Mouse (Mus musculus): ENCODE measurements around the gene Adgrg3. TPM values are rescaled to one million over a fixed set of nuclear protein-coding genes. Genes with fewer than 3 reads are reported as not detected.

Adgrg3 gene
- total RNA-seq, 2 experiments from 2014 or later = 0.23 to 0.32 TPM

DNA sequence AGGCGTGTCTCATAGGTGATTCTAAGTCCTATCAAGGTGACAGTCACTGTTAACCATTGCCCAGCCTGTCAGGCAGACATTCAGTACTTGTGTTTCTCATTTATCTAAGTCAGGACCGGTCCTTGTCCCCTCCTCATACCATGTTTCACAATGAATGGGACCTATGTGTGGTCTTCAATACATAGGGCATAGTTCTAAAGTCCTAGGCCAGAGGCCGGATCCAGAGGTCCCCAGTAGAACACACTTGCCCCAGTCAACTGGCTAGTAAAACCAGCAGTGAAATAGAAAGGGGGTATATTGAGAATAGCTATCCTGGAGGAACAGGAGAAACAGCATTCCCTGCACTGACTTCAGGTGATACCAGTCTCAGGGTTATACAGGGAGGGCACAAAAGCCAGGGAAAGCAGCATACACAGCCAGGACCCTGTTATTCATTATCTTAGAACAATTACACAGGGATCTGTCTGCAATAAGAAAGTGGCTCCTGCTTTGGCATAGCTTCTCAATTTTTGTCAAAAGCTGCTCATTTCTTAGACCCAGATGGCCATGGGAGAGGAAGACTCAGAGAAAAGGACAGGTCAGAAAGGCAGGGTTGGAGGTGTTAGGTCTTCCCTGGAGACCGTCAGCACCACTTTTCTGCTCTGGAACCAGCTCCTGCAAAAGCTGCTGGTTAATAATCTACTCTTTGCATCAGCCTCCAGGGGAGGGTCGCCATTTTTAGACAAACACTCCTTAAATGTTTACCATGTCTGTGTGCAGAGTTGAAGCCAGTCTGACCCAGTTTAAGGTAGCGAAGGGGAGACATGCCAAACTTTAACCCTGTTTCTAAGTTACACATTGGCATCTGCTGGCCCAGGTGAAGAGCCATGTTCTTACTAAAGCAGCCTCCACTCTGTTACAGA lies 24.6 kb downstream of the Adgrg3 start:
- Histone ChIP-seq H3K27ac (no peak overlapping the region), H3K4me3 (no peak overlapping the region)
- intact Hi-C loops (cut with DNase I) = no loop called here
- TF ChIP-seq CTCF (IDR thresholded peaks at IDR 0.05) = no peak
- DNase-seq (ENCODE audit: extremely low spot score in 1 of 2, low spot score in 2 of 2) = no peak

- no peak for DNase-seq (ENCODE audit: extremely low spot score in 1 of 2, low spot score in 2 of 2)
- TF ChIP-seq CTCF (IDR thresholded peaks at IDR 0.05) = no peak
- Histone ChIP-seq H3K4me3 (no peak overlapping the region), H3K27ac (no peak overlapping the region)
- intact Hi-C loops (cut with DNase I) = no loop called here
Observed at GRCm38 (mm10) chr8:95044811-95045210, 27.3 kb downstream of the Adgrg3 start.

DNA sequence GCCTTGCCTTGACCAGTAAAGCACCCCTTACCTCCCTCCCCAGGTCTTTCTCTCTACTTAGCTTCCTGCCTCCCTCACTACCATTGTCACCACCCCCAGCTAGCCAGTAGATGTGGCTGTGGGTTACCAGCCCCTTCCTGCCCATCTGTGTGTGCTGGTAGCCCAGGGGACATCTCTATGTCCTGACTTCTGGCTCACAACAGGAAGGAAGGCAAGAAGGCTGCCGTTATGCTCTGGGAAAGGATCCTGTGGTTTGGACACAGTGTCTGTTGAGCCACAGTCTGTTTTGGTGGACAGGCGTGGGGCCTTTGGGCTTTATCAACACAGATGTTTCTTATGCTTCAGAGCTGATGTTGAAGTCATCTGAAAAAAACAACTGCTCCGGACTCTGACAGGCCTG lies 29.5 kb downstream of the Adgrg3 start:
- no peak for TF ChIP-seq CTCF (IDR thresholded peaks at IDR 0.05)
- Histone ChIP-seq H3K27ac (no peak overlapping the region), H3K4me3 (no peak overlapping the region)
- intact Hi-C loops (cut with DNase I) = no loop called here
- DNase-seq (ENCODE audit: extremely low spot score in 1 of 2, low spot score in 2 of 2) = no peak

DNA sequence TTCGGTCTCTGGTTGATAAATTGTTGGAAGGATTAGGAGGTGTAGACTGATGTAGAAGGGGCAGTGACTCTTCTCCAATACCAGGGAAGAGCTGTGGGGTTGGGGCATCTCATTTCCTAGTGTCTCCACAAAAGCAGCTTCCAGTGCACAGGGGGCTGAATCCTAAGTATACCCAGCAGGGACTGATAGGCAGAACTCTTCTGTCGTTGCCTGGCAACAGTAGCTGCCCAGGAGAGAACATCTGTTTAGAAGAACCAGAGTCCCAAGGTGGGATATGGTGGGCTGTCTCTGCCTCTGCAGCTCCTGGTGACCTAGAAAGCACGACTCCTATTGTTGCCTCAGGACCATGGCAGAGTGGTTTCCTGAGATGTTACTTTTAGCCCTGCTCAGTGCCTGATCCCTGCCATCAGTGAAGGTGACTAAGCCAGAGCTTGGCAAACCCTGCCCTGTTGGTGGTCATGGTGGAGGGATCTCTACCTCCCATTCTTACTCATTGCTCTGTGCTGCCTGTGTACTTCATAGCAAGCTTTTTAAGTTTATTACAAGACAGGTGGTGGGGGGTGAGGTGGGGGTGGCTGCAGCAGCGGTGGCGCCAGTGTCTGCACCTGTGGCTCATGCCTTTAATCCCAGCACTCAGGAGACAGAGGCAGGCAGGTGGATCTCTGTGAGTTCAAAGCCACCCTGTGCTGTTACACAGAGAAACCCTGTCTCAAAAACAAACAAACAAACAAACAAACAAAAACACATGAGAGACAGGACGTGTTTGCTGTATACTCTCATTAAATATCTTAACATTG lies 30.6 kb downstream of the Adgrg3 start:
- H3K27ac ChIP-seq = no peak overlapping the region
- no peak for TF ChIP-seq CTCF (IDR thresholded peaks at IDR 0.05)
- DNase-seq (ENCODE audit: extremely low spot score in 1 of 2, low spot score in 2 of 2) = no peak

DNA sequence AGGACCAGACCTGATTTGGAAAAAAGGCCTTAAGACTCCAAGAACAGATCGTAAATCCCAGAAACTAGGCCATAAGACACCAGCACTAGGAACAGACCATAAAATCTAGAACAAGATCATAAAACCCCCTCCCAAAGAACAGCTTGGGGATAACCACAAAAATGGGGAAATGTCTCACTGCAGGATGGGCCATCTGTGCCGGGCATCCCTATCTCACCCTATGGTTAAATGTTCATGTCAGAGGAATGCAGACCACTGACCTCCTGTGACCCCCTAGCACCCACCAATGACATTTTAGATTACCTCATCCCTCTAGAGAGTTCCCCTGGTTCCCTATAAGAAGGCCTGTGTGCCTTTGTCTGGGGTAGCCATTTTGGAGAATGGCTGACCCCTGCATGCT lies 32.1 kb downstream of the Adgrg3 start:
- Histone ChIP-seq H3K27ac (no peak overlapping the region), H3K4me3 (no peak overlapping the region)
- DNase-seq (ENCODE audit: extremely low spot score in 1 of 2, low spot score in 2 of 2) = no peak
- intact Hi-C loops (cut with DNase I) = no loop called here
- TF ChIP-seq CTCF (IDR thresholded peaks at IDR 0.05) = no peak

More for the DNA sequence above, 30.6 kb downstream of the Adgrg3 start:
- no peak overlapping the region for H3K4me3 ChIP-seq
- intact Hi-C loops (cut with DNase I) = no loop called here

DNA sequence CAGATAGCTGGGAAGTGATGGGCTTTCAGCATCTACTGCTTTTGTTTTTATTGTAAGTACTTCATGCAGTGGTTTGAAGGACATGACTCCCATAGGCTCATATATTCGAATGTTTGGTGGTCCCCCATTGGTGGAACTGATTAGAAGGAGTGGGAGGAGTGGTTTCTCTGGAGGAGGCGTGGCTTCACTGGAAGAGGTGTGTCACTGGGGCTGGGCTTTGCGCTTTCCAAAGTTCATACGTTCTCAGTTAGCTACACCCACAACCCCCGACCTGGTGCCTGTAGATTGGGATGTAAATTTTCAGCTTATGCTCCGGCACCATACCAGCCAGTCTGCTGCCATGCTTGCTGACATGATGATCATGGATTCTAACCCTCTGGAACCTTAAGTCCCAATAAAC lies 36.9 kb downstream of the Adgrg3 start:
- H3K4me3 ChIP-seq = no peak overlapping the region
- TF ChIP-seq CTCF (IDR thresholded peaks at IDR 0.05) = no peak
- no peak for DNase-seq (ENCODE audit: extremely low spot score in 1 of 2, low spot score in 2 of 2)
- intact Hi-C loops (cut with DNase I) = no loop called here
- H3K27ac ChIP-seq = no peak overlapping the region

GRCm38 (mm10) chr8:95054927-95055510 lies 37.5 kb downstream of the Adgrg3 start, which contains the start of gene Drc7:
Drc7 (plus strand) TSS chr8:95055103.
- intact Hi-C loops (cut with DNase I) = no loop called here
- no peak within 1 kb of the TSS for H3K27ac ChIP-seq
- no peak for TF ChIP-seq CTCF (IDR thresholded peaks at IDR 0.05)
- no peak within 1 kb of the TSS for H3K4me3 ChIP-seq
- peak; percentile 14 to 22 for DNase-seq (ENCODE audit: extremely low spot score in 1 of 2, low spot score in 2 of 2)

DNA sequence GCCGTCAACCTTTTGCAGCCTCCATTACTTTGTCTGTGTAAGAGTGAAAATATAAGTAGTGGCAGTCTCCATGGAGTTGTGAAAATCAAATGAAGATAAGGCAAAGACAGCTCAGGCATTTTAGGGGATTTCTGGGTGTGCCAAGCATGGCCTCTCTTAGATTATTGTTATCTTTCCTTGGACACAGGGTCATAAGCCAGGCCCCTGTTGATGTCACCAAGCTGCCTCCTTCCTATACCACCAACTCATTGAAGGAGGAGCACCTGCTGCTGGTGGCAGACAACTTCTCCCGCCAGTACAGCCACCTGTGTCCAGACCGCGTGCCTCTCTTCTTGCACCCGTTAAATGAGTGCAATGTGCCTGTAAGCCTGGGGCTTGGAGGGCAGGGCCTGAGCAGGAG lies 38.9 kb downstream of the Adgrg3 start:
- no peak for TF ChIP-seq CTCF (IDR thresholded peaks at IDR 0.05)
- DNase-seq (ENCODE audit: extremely low spot score in 1 of 2, low spot score in 2 of 2) = no peak
- intact Hi-C loops (cut with DNase I) = no loop called here

DNA sequence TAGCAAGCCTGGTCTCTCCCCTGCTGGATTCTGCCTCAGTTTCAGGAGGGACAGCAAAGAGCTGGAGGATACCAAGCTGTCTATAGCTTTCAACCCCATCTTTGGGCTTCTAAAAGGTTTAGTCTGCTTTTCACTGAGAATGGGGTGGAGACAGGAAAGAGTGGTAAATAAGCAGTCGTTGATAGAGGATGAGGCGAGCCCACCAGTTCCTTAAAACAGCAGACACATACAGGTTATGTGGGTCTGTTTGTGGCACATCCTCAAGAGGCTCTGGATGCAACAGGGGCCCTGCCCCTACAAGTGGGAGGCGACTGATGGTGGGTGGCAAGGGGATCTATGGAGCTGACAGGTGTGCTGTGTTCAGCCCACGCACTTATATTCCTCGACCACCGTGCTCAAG lies 41.2 kb downstream of the Adgrg3 start:
- intact Hi-C loops (cut with DNase I) = no loop called here
- no peak overlapping the region for H3K4me3 ChIP-seq
- no peak overlapping the region for H3K27ac ChIP-seq
- no peak for TF ChIP-seq CTCF (IDR thresholded peaks at IDR 0.05)
- DNase-seq (ENCODE audit: extremely low spot score in 1 of 2, low spot score in 2 of 2) = no peak

More for the DNA sequence above, 38.9 kb downstream of the Adgrg3 start:
- no peak overlapping the region for H3K27ac ChIP-seq
- H3K4me3 ChIP-seq = no peak overlapping the region

- Histone ChIP-seq H3K27ac (no peak overlapping the region), H3K4me3 (no peak overlapping the region)
- DNase-seq (ENCODE audit: extremely low spot score in 1 of 2, low spot score in 2 of 2) = no peak
- intact Hi-C loops (cut with DNase I) = no loop called here
- TF ChIP-seq CTCF (IDR thresholded peaks at IDR 0.05) = no peak
Observed at GRCm38 (mm10) chr8:95059812-95060533, 42.5 kb downstream of the Adgrg3 start.

- intact Hi-C loops (cut with DNase I) = no loop called here
- no peak overlapping the region for H3K27ac ChIP-seq
- no peak for DNase-seq (ENCODE audit: extremely low spot score in 1 of 2, low spot score in 2 of 2)
- TF ChIP-seq CTCF (IDR thresholded peaks at IDR 0.05) = no peak
- H3K4me3 ChIP-seq = no peak overlapping the region
Observed at GRCm38 (mm10) chr8:95064531-95064930, 47.0 kb downstream of the Adgrg3 start.

Measured in left cerebral cortex, adult 2 months (tissue).